Mouse (Mus musculus) cerebellum, adult 2 months (tissue): ENCODE measurements around the gene Slit1. TPM values are rescaled to one million over a fixed set of nuclear protein-coding genes. Genes with fewer than 3 reads are reported as not detected.

ENCODE experiments used
- DNase-seq, 2 experiments: peaks; one replicate each; pipeline ENCODE4 v3.0.0; 2021
- H3K27ac ChIP-seq: fragments of 200-500 bp; 2 replicates; pipeline ENCODE4 v1.5.1; 2012; ENCODE audit warnings: low read length, control low read depth, inconsistent platforms; ENCODE audit not compliant: insufficient read depth
- H3K27me3 ChIP-seq: fragments of 200-500 bp; 2 replicates; pipeline ENCODE4 v1.6.1; 2012; ENCODE audit warnings: inconsistent platforms, mild to moderate bottlenecking, low read length, moderate library complexity; ENCODE audit not compliant: control insufficient read depth, insufficient read depth
- H3K4me1 ChIP-seq: fragments of 200-500 bp; 2 replicates; pipeline ENCODE4 v1.6.1; 2011; ENCODE audit warnings: low read length; ENCODE audit not compliant: control insufficient read depth, insufficient read depth
- H3K4me3 ChIP-seq: fragments of 200-500 bp; replicated peaks from 2 replicates; pipeline ENCODE3; 2011; ENCODE audit warnings: mild to moderate bottlenecking, low read depth, low read length, control low read depth; ENCODE audit not compliant: insufficient read depth
- CTCF ChIP-seq: fragments of 200-500 bp; IDR thresholded peaks from 2 replicates; pipeline ENCODE4 v1.5.1; 2011; ENCODE audit warnings: low read depth, mild to moderate bottlenecking, control low read depth, low read length, moderate library complexity, borderline replicate concordance; ENCODE audit not compliant: insufficient read depth
- POLR2A ChIP-seq: fragments of 200-500 bp; IDR thresholded peaks from 2 replicates; pipeline ENCODE4 v1.6.1; 2011; ENCODE audit warnings: low read length, control low read depth, borderline replicate concordance; ENCODE audit not compliant: insufficient read depth
- WGBS: fragments of 180-500 bp; shearing (Covaris S2); methylation state at CpG from one replicate; pipeline ENCODE4 v1.1.7; 2018; 5-methylcytosine and 5-hydroxymethylcytosine counted together
- polyA plus RNA-seq: library from polyadenylated mRNA; depleted of rRNA; stranded (reverse); fragments of >200 nt; gene quantifications from 2 replicates; pipeline ENCODE4 v1.2.3, GENCODE M21; 2012

Gene Slit1
- polyA plus RNA-seq, 1 experiment, result 4.9 TPM

- no peak for DNase-seq
Observed at GRCm38 (mm10) chr19:41693727-41694126, 49.7 kb downstream of the Slit1 start.

GRCm38 (mm10) chr19:41690064-41690463, 53.4 kb downstream of the Slit1 start:
- Histone ChIP-seq H3K27me3 (no peaks in the 10 kb centered on the region), H3K27ac (no peak overlapping the region), H3K4me3 (no peak overlapping the region), H3K4me1 (peaks cover 4% of the 10 kb centered on the region; the same call in 1 of the 2 replicates)
- no peak for TF ChIP-seq POLR2A
- TF ChIP-seq CTCF, result no peak
- WGBS, result 45% methylated on average over 10 of the region's 10 CpGs
- DNase-seq, result no peak

More at GRCm38 (mm10) chr19:41693727-41694126, 49.7 kb downstream of the Slit1 start:
- Histone ChIP-seq H3K27me3 (no peaks in the 10 kb centered on the region), H3K4me1 (0 out of 2 replicates have a peak, but pooled peaks cover 3% of the 10 kb centered on the region), H3K27ac (no peak overlapping the region), H3K4me3 (no peak overlapping the region)
- no peak for TF ChIP-seq POLR2A
- TF ChIP-seq CTCF, result no peak
- WGBS, result 40% methylated on average over 5 of the region's 5 CpGs

- Histone ChIP-seq H3K27me3 (no peaks in the 10 kb centered on the region), H3K27ac (no peak overlapping the region), H3K4me1 (peaks cover 4% of the 10 kb centered on the region; the same call in 1 of the 2 replicates), H3K4me3 (no peak overlapping the region)
- 31% methylated on average over 13 of the region's 13 CpGs for WGBS
- no peak for DNase-seq
- TF ChIP-seq CTCF (no peak), POLR2A (no peak)
Observed at GRCm38 (mm10) chr19:41688251-41688650, 55.2 kb downstream of the Slit1 start.

GRCm38 (mm10) chr19:41687836-41688235, 55.6 kb downstream of the Slit1 start:
- Histone ChIP-seq H3K27me3 (no peaks in the 10 kb centered on the region), H3K4me3 (no peak overlapping the region), H3K27ac (no peak overlapping the region), H3K4me1 (peaks cover 4% of the 10 kb centered on the region; the same call in 1 of the 2 replicates)
- DNase-seq, result no peak
- TF ChIP-seq POLR2A (no peak), CTCF (no peak)
- WGBS, result 67% methylated on average over 8 of the region's 8 CpGs

- peaks cover 4% of the 10 kb centered on the region; the same call in 1 of the 2 replicates for H3K4me1 ChIP-seq
- WGBS, result 97% methylated on average over 2 of the region's 2 CpGs
- H3K27ac ChIP-seq, result no peak overlapping the region
- no peak overlapping the region for H3K4me3 ChIP-seq
- TF ChIP-seq CTCF, result no peak
- no peaks in the 10 kb centered on the region for H3K27me3 ChIP-seq
- DNase-seq, result no peak
Observed at GRCm38 (mm10) chr19:41686194-41686593, 57.3 kb downstream of the Slit1 start.

GRCm38 (mm10) chr19:41685453-41686086, 57.9 kb downstream of the Slit1 start:
- H3K27ac ChIP-seq, result no peak overlapping the region
- H3K4me1 ChIP-seq, result peaks cover 4% of the 10 kb centered on the region; the same call in 1 of the 2 replicates
- H3K4me3 ChIP-seq, result no peak overlapping the region
- peak in 1 of 2 experiments; percentile 2 for DNase-seq
- H3K27me3 ChIP-seq, result no peaks in the 10 kb centered on the region
- TF ChIP-seq POLR2A (no peak), CTCF (no peak)
- WGBS, result 30% methylated on average over 13 of the region's 13 CpGs

GRCm38 (mm10) chr19:41684874-41685273, 58.6 kb downstream of the Slit1 start:
- Histone ChIP-seq H3K27ac (no peak overlapping the region), H3K4me3 (no peak overlapping the region), H3K27me3 (no peaks in the 10 kb centered on the region), H3K4me1 (peaks cover 4% of the 10 kb centered on the region; the same call in 1 of the 2 replicates)
- TF ChIP-seq POLR2A (no peak), CTCF (no peak)
- DNase-seq, result no peak
- WGBS, result 76% methylated on average over 1 of the region's 1 CpGs

- DNase-seq, result no peak
- 56% methylated on average over 1 of the region's 1 CpGs for WGBS
- TF ChIP-seq POLR2A, result no peak
- TF ChIP-seq CTCF, result no peak
- H3K27me3 ChIP-seq, result no peaks in the 10 kb centered on the region
- no peak overlapping the region for H3K27ac ChIP-seq
- H3K4me3 ChIP-seq, result no peak overlapping the region
- peaks cover 4% of the 10 kb centered on the region; the same call in 1 of the 2 replicates for H3K4me1 ChIP-seq
Observed at GRCm38 (mm10) chr19:41683951-41684350, 59.5 kb downstream of the Slit1 start.

- H3K4me1 ChIP-seq, result peaks cover 5% of the 10 kb centered on the region
- H3K27me3 ChIP-seq, result no peaks in the 10 kb centered on the region
- TF ChIP-seq CTCF (no peak), POLR2A (no peak)
- H3K4me3 ChIP-seq, result no peak overlapping the region
- DNase-seq, result no peak
- no peak overlapping the region for H3K27ac ChIP-seq
- 83% methylated on average over 1 of the region's 1 CpGs for WGBS
Observed at GRCm38 (mm10) chr19:41680267-41680666, 63.2 kb downstream of the Slit1 start.
